Mouse (Mus musculus) neural tube, embryonic 11.5 days (tissue): Measurements from ENCODE around the gene Sertad4. TPM values are rescaled to one million over a fixed set of nuclear protein-coding genes. Genes with fewer than 3 reads are reported as not detected.

ENCODE experiments used
- ATAC-seq: fragments of 200-750 bp; cut with Nextera tagmentation; 2 replicates; pipeline ENCODE4 v1.8.0; 2017; ENCODE audit warnings: moderate number of reproducible peaks, mild to moderate bottlenecking, moderate TSS enrichment, moderate library complexity; ENCODE audit not compliant: insufficient read depth, low FRiP score, low TSS enrichment
- DNase-seq: peaks from one replicate; pipeline ENCODE4 v3.0.0-alpha.2; 2015; ENCODE audit warnings: low spot score
- H3K27ac ChIP-seq: fragments of 300-500 bp; sonication (generic); 2 replicates; pipeline ENCODE4 v1.5.1; 2014; ENCODE audit warnings: low read depth, mild to moderate bottlenecking, low read length
- H3K27me3 ChIP-seq: fragments of 300-500 bp; sonication (generic); 2 replicates; pipeline ENCODE4 v1.6.1; 2014; ENCODE audit warnings: mild to moderate bottlenecking, low read length, mixed read lengths; ENCODE audit not compliant: control insufficient read depth, insufficient read depth
- H3K36me3 ChIP-seq: fragments of 300-500 bp; sonication (generic); 2 replicates; pipeline ENCODE4 v1.6.1; 2014; ENCODE audit warnings: mild to moderate bottlenecking, low read length, moderate library complexity, mixed read lengths; ENCODE audit not compliant: control insufficient read depth, insufficient read depth
- H3K4me1 ChIP-seq: fragments of 300-500 bp; sonication (generic); 2 replicates; pipeline ENCODE4 v1.6.1; 2014; ENCODE audit warnings: low read length, mixed read lengths; ENCODE audit not compliant: control insufficient read depth, insufficient read depth
- H3K4me2 ChIP-seq: fragments of 300-500 bp; sonication (generic); 2 replicates; pipeline ENCODE4 v1.6.1; 2014; ENCODE audit warnings: low read depth, mild to moderate bottlenecking, moderate library complexity
- H3K4me3 ChIP-seq: fragments of 300-500 bp; sonication (generic); 2 replicates; pipeline ENCODE4 v1.5.1; 2014; ENCODE audit warnings: low read depth, low read length
- H3K9ac ChIP-seq: fragments of 300-500 bp; sonication (generic); 2 replicates; pipeline ENCODE4 v1.6.1; 2014; ENCODE audit warnings: mild to moderate bottlenecking, low read length
- H3K9me3 ChIP-seq: fragments of 300-500 bp; sonication (generic); 2 replicates; pipeline ENCODE4 v1.6.1; 2016; ENCODE audit warnings: low read length; ENCODE audit not compliant: control insufficient read depth
- WGBS: fragments of 180-500 bp; shearing (Covaris S2); extraction: QIAGEN DNeasy Blood & Tissue Kit; methylation state at CpG from one replicate; pipeline ENCODE4 v1.1.7; 2014; 5-methylcytosine and 5-hydroxymethylcytosine counted together
- polyA plus RNA-seq: library from polyadenylated mRNA; unstranded; fragments of >200 nt; fragmentation: Nextera tagmentation; extraction: Ambion mirVana; gene quantifications from 2 replicates; pipeline ENCODE4 v1.2.1, GENCODE M21; 2014

Gene Sertad4
- polyA plus RNA-seq, 1 experiment from 2014 or later = 22.8 TPM

GRCm38 (mm10) chr1:192854819-192855271 lies 711 bp downstream of the Sertad4 start:
- Histone ChIP-seq H3K27ac (peak overlapping the region; percentile 96), H3K36me3 (no peaks in the 10 kb centered on the region), H3K27me3 (peaks cover 44% of the 10 kb centered on the region), H3K9me3 (no peaks in the 10 kb centered on the region), H3K4me1 (peaks cover 28% of the 10 kb centered on the region), H3K9ac (peak overlapping the region; percentile 91), H3K4me3 (peak overlapping the region; percentile 89), H3K4me2 (peak overlapping the region; percentile 96)
- peak; percentile 63 for ATAC-seq
- DNase-seq = peak; percentile 71
- under 1% methylated on average over 29 of the region's 45 CpGs for WGBS

- 1% methylated on average over 19 of the region's 19 CpGs for WGBS
- H3K4me1 ChIP-seq = peaks cover 28% of the 10 kb centered on the region
- ATAC-seq = no peak; the same call in 1 of the 2 replicates
- no peak for DNase-seq
- H3K4me2 ChIP-seq = peak overlapping the region; percentile 96
- H3K27ac ChIP-seq = peak overlapping the region; percentile 96
- no peaks in the 10 kb centered on the region; the same call in 1 of the 2 replicates for H3K36me3 ChIP-seq
- peak overlapping the region; percentile 91 for H3K9ac ChIP-seq
- no peaks in the 10 kb centered on the region for H3K9me3 ChIP-seq
- H3K4me3 ChIP-seq = peak overlapping the region; percentile 89
- H3K27me3 ChIP-seq = peaks cover 44% of the 10 kb centered on the region
These were observed 1.4 kb downstream of the Sertad4 start for GRCm38 (mm10) chr1:192853988-192854818.

- peak overlapping the region; percentile 89; the same call in 1 of the 2 replicates for H3K4me3 ChIP-seq
- ATAC-seq = no peak
- H3K27me3 ChIP-seq = peaks cover 43% of the 10 kb centered on the region
- no peaks in the 10 kb centered on the region for H3K9me3 ChIP-seq
- H3K4me2 ChIP-seq = peak overlapping the region; percentile 96
- H3K9ac ChIP-seq = no peak overlapping the region
- no peak for DNase-seq
- peaks cover 28% of the 10 kb centered on the region for H3K4me1 ChIP-seq
- peaks cover 3% of the 10 kb centered on the region for H3K36me3 ChIP-seq
- H3K27ac ChIP-seq = no peak overlapping the region
- 36% methylated on average over 2 of the region's 2 CpGs for WGBS
These were observed 2.1 kb downstream of the Sertad4 start for GRCm38 (mm10) chr1:192853429-192853828.

- DNase-seq (no peak), ATAC-seq (no peak)
- Histone ChIP-seq H3K9ac (no peak overlapping the region; the same call in 1 of the 2 replicates), H3K4me3 (no peak overlapping the region), H3K9me3 (no peaks in the 10 kb centered on the region), H3K4me2 (peak overlapping the region; percentile 23), H3K27ac (no peak overlapping the region; the same call in 1 of the 2 replicates), H3K36me3 (peaks cover 5% of the 10 kb centered on the region), H3K4me1 (peaks cover 28% of the 10 kb centered on the region), H3K27me3 (peaks cover 38% of the 10 kb centered on the region)
These were observed 3.5 kb downstream of the Sertad4 start for GRCm38 (mm10) chr1:192852047-192852446.

GRCm38 (mm10) chr1:192851640-192852039 lies 3.9 kb downstream of the Sertad4 start:
- peaks cover 28% of the 10 kb centered on the region for H3K4me1 ChIP-seq
- ATAC-seq = no peak

GRCm38 (mm10) chr1:192851126-192851525 lies 4.4 kb downstream of the Sertad4 start:
- DNase-seq = no peak
- Histone ChIP-seq H3K9ac (no peak overlapping the region), H3K27me3 (peaks cover 33% of the 10 kb centered on the region), H3K27ac (peak overlapping the region; percentile 2; the same call in 1 of the 2 replicates), H3K4me3 (no peak overlapping the region), H3K4me2 (peak overlapping the region; percentile 9; the same call in 1 of the 2 replicates), H3K36me3 (peaks cover 7% of the 10 kb centered on the region), H3K4me1 (peaks cover 24% of the 10 kb centered on the region), H3K9me3 (no peaks in the 10 kb centered on the region)
- 2% methylated on average over 2 of the region's 2 CpGs for WGBS
- no peak for ATAC-seq

More at GRCm38 (mm10) chr1:192851640-192852039, 3.9 kb downstream of the Sertad4 start:
- Histone ChIP-seq H3K4me2 (peak overlapping the region; percentile 23), H3K27ac (peak overlapping the region; percentile 2; the same call in 1 of the 2 replicates), H3K4me3 (no peak overlapping the region), H3K27me3 (peaks cover 38% of the 10 kb centered on the region), H3K9ac (no peak overlapping the region), H3K9me3 (no peaks in the 10 kb centered on the region), H3K36me3 (peaks cover 6% of the 10 kb centered on the region)
- WGBS = 11% methylated on average over 6 of the region's 6 CpGs
- DNase-seq = peak; percentile 31

DNA sequence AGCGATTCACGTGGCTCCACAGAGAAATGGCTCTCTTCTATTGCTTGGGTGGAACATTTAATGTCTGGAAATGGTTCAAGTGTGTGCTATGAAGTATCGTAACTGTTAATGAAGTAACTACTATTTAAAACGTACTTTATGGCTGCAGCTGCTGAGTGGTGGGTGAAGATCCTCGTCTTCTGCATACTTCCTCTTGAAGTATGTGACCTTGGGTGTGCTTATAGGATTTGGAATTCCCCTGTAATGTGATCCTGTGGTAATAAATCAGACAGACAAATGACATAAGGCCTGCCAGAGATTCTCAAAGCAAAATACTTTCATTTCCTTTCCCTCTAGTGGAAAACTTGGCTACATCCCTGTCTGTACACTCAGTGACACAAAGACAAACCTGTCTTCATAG lies 5.9 kb downstream of the Sertad4 start:
- Histone ChIP-seq H3K27ac (no peak overlapping the region), H3K9ac (no peak overlapping the region), H3K36me3 (peaks cover 7% of the 10 kb centered on the region), H3K9me3 (no peaks in the 10 kb centered on the region), H3K4me2 (no peak overlapping the region), H3K27me3 (peaks cover 32% of the 10 kb centered on the region), H3K4me1 (peaks cover 22% of the 10 kb centered on the region), H3K4me3 (no peak overlapping the region)
- ATAC-seq (no peak), DNase-seq (no peak)
- 69% methylated on average over 5 of the region's 5 CpGs for WGBS

GRCm38 (mm10) chr1:192847254-192847653 lies 8.3 kb downstream of the Sertad4 start:
- Histone ChIP-seq H3K36me3 (peaks cover 7% of the 10 kb centered on the region), H3K27ac (no peak overlapping the region), H3K9me3 (no peaks in the 10 kb centered on the region), H3K4me1 (peaks cover 6% of the 10 kb centered on the region), H3K4me3 (no peak overlapping the region), H3K9ac (no peak overlapping the region), H3K27me3 (peaks cover 12% of the 10 kb centered on the region), H3K4me2 (no peak overlapping the region)
- 51% methylated on average over 3 of the region's 3 CpGs for WGBS
- no peak for ATAC-seq
- no peak for DNase-seq
